Mouse (Mus musculus) layer of hippocampus, adult 8-10 months (tissue): ENCODE results near the gene Slc40a1. TPM values are rescaled to one million over a fixed set of nuclear protein-coding genes. Genes with fewer than 3 reads are reported as not detected.

Experiments used
- DNase-seq, 2 experiments: peaks; one replicate each; pipeline ENCODE4 v3.0.0; 2022; ENCODE audit warnings: low spot score in 2 of 2
- total RNA-seq, 4 experiments: library from RNA; stranded (reverse); gene quantifications; 2 replicates each; pipeline ENCODE4 v1.2.4; 2022

Slc40a1 gene
- total RNA-seq, 4 experiments from 2014 or later, result 6.9 to 11.1 (median 8.9) TPM

- DNase-seq, result no peak
Measured at GRCm38 (mm10) chr1:45886800-45887199, 39.5 kb downstream of the Slc40a1 start.

GRCm38 (mm10) chr1:45883378-45883777 is 42.9 kb downstream of the Slc40a1 start:
- no peak for DNase-seq

- no peak for DNase-seq
Measured at GRCm38 (mm10) chr1:45882076-45882475, 44.2 kb downstream of the Slc40a1 start.

GRCm38 (mm10) chr1:45881228-45881832 is 45.0 kb downstream of the Slc40a1 start:
- DNase-seq, result no peak

GRCm38 (mm10) chr1:45877463-45877862 is 48.9 kb downstream of the Slc40a1 start:
- DNase-seq, result no peak

GRCm38 (mm10) chr1:45876450-45877198 is 49.7 kb downstream of the Slc40a1 start:
- DNase-seq, result no peak

GRCm38 (mm10) chr1:45875640-45876039 is 50.7 kb downstream of the Slc40a1 start:
- DNase-seq, result no peak

GRCm38 (mm10) chr1:45873250-45873649 is 53.1 kb downstream of the Slc40a1 start:
- DNase-seq, result no peak

- DNase-seq, result no peak
Measured at GRCm38 (mm10) chr1:45868479-45869137, 57.7 kb downstream of the Slc40a1 start.

- no peak for DNase-seq
Measured at GRCm38 (mm10) chr1:45868050-45868449, 58.3 kb downstream of the Slc40a1 start.

GRCm38 (mm10) chr1:45866288-45867018 is 59.9 kb downstream of the Slc40a1 start:
- no peak for DNase-seq

GRCm38 (mm10) chr1:45865727-45866126 is 60.6 kb downstream of the Slc40a1 start:
- no peak for DNase-seq

GRCm38 (mm10) chr1:45865316-45865715 is 61.0 kb downstream of the Slc40a1 start:
- no peak for DNase-seq

- no peak for DNase-seq
Measured at GRCm38 (mm10) chr1:45864564-45865014, 61.7 kb downstream of the Slc40a1 start.

- no peak for DNase-seq
Measured at GRCm38 (mm10) chr1:45863641-45864040, 62.7 kb downstream of the Slc40a1 start.

- no peak for DNase-seq
Measured at GRCm38 (mm10) chr1:45861162-45861561, 65.2 kb downstream of the Slc40a1 start.

GRCm38 (mm10) chr1:45860349-45860748 is 66.0 kb downstream of the Slc40a1 start:
- DNase-seq, result no peak
